Mouse (Mus musculus): ENCODE data around the gene Zbtb5. TPM values are rescaled to one million over a fixed set of nuclear protein-coding genes. Genes with fewer than 3 reads are reported as not detected.

The Zbtb5 gene
- total and polyA plus RNA-seq, 3 experiments, result 9.1 to 10.2 TPM; not detected in 1

DNA sequence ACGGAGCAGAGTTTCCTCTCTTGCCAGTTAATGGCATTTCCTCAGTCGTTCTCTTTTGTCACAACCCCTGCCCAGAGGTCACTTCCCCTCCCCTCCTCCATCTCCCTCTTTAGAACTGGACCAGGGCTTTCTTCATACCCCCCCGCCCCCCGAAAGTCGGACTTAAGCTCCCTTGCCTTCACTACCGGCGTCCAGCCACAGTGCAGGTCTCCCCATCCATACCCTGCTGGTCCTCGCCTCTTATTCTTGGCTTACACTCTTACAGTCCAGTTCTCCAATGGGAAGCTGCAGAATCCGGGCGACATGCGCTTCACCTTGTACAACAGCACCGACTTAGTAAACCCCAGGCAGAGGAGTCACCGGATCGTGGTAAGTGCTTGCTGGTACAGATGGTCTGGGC lies 6.8 kb upstream of the Zbtb5 start:
- peaks cover 0 to 23% of the 10 kb centered on the region in 2 experiments; a peak in 2 of 4 replicates for H3K36me3 ChIP-seq (ENCODE audit: control insufficient read depth in 1 of 2, insufficient read depth in 2 of 2, low read length in 2 of 2)
- H3K4me3 ChIP-seq (ENCODE audit: control insufficient read depth in 1 of 2, insufficient read depth in 1 of 2, low read depth in 2 of 2, low read length in 2 of 2), result peak overlapping the region; percentile 91 to 92
- no peak overlapping the region for H3K27ac ChIP-seq (ENCODE audit: control insufficient read depth, low read depth, low read length)
- no peaks in the 10 kb centered on the region for H3K27me3 ChIP-seq (ENCODE audit: control insufficient read depth in 1 of 2, insufficient read depth in 2 of 2, low read length in 2 of 2)
- DNase-seq (ENCODE audit: low read depth, low spot score), result peak; percentile 45
- H3K9me3 ChIP-seq (replicated peaks; ENCODE audit: insufficient read depth, low read length), result no peaks in the 10 kb centered on the region
- H3K4me1 ChIP-seq (ENCODE audit: control insufficient read depth in 1 of 2, insufficient read depth in 2 of 2, low read length in 2 of 2), result peaks cover under 1 to 28% of the 10 kb centered on the region in 2 experiments
- peak overlapping the region; percentile 81 for H3K9ac ChIP-seq (ENCODE audit: control insufficient read depth, low read depth, low read length, poor library complexity, severe bottlenecking)
- TF ChIP-seq MAX (IDR thresholded peaks at IDR 0.05; ENCODE audit: low read length), result no peak
- peaks cover 22% of the 10 kb centered on the region for H3K79me2 ChIP-seq (ENCODE audit: control insufficient read depth, insufficient read depth, low read length, poor library complexity)

DNA sequence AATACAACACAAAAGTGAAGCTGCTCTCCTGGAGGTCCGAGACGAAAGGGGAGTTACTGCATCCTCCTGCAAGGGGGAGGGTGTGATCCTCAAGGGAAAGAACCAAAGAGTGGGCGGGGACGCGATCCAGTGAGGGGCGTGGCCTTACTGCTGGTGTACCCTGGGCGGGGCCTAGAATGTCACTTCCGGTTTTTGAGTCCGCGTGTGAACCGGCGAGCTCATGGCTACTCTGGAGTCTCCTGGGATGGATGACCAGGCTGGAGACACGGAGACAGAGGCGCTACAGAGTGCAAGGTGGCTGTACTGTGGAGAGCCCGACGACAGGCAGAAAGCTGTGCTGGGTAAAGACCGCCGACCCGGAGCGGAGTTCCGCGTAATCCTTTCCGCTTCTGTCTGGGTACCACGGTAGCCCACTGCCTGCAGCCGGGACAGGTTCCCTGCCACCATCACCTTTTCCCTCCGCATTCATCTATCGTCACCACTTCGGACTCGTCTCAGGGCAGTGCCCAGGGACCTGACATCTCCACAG lies 6.3 kb upstream of the Zbtb5 start, which contains the start of gene Polr1e:
TSS of gene Polr1e (plus strand) at position 132 of the 529 bp plus-strand sequence.
- H3K27me3 ChIP-seq (ENCODE audit: control insufficient read depth in 1 of 2, insufficient read depth in 2 of 2, low read length in 2 of 2), result no peaks in the 10 kb centered on the region
- DNase-seq (ENCODE audit: low read depth, low spot score), result peak; percentile 97
- TF ChIP-seq BHLHE40 (IDR thresholded peaks at IDR 0.05; ENCODE audit: borderline replicate concordance, low read depth, low read length), result no peak
- no peak for TF ChIP-seq TAL1 (IDR thresholded peaks at IDR 0.05; ENCODE audit: low read length)
- peak; percentile 66 to 93; a peak in 3 of 4 replicates for TF ChIP-seq POLR2A (IDR thresholded peaks at IDR 0.05; ENCODE audit: control insufficient read depth in 1 of 2, insufficient read depth in 1 of 2, low read depth in 1 of 2, low read length in 2 of 2, poor library complexity in 1 of 2)
- TF ChIP-seq NELFE (IDR thresholded peaks at IDR 0.05; ENCODE audit: low read depth, low read length), result peak; percentile 91
- no peak for TF ChIP-seq MEF2A (IDR thresholded peaks at IDR 0.05; ENCODE audit: extremely low read depth, insufficient replicate concordance, low read depth, low read length, poor library complexity, severe bottlenecking)
- no peak for TF ChIP-seq ZKSCAN1 (IDR thresholded peaks at IDR 0.05; ENCODE audit: low read depth, low read length)
- no peak for TF ChIP-seq JUND (IDR thresholded peaks at IDR 0.05; ENCODE audit: low read depth, low read length)
- TF ChIP-seq POLR2AphosphoS2 (IDR thresholded peaks at IDR 0.05; ENCODE audit: low read length), result peak; percentile 79; the same call in 1 of the 2 replicates
- TF ChIP-seq HCFC1 (IDR thresholded peaks at IDR 0.05; ENCODE audit: low read depth, low read length), result peak; percentile 70
- no peak for TF ChIP-seq SMC3 (IDR thresholded peaks at IDR 0.05; ENCODE audit: low read depth, low read length)
- no peak for TF ChIP-seq KAT2A (conservative IDR thresholded peaks at IDR 0.05; ENCODE audit: low read depth, low read length)
- TF ChIP-seq USF2 (IDR thresholded peaks at IDR 0.05; ENCODE audit: borderline replicate concordance in 1 of 2, insufficient read depth in 1 of 2, low read depth in 1 of 2, low read length in 2 of 2), result no peak
- TF ChIP-seq SIN3A (IDR thresholded peaks at IDR 0.05; ENCODE audit: low read length), result peak; percentile 78; the same call in 1 of the 2 replicates
- TF ChIP-seq EP300 (IDR thresholded peaks at IDR 0.05; ENCODE audit: low read depth in 1 of 2, low read length in 2 of 2), result no peak
- TF ChIP-seq MYB (IDR thresholded peaks at IDR 0.05; ENCODE audit: low read depth, low read length), result no peak
- no peak for TF ChIP-seq MAFK (IDR thresholded peaks at IDR 0.05; ENCODE audit: borderline replicate concordance, low read depth, low read length)
- TF ChIP-seq TBP (IDR thresholded peaks at IDR 0.05; ENCODE audit: low read depth, low read length), result peak; percentile 75
- no peak for TF ChIP-seq MAZ (IDR thresholded peaks at IDR 0.05; ENCODE audit: low read depth, low read length)
- TF ChIP-seq ELF1 (IDR thresholded peaks at IDR 0.05; ENCODE audit: low read depth, low read length), result peak; percentile 82
- TF ChIP-seq CHD1 (IDR thresholded peaks at IDR 0.05; ENCODE audit: low read depth, low read length), result no peak
- no peak for TF ChIP-seq ZNF384 (IDR thresholded peaks at IDR 0.05; ENCODE audit: low read depth, low read length)
- no peak for TF ChIP-seq GATA1 (IDR thresholded peaks at IDR 0.05; ENCODE audit: low read depth, low read length)
- no peak for TF ChIP-seq CHD2 (IDR thresholded peaks at IDR 0.05; ENCODE audit: low read length)
- TF ChIP-seq UBTF (IDR thresholded peaks at IDR 0.05; ENCODE audit: borderline replicate concordance, insufficient read depth, low read depth, low read length), result no peak
- peak; percentile 35; the same call in 1 of the 2 replicates for TF ChIP-seq TCF12 (IDR thresholded peaks at IDR 0.05; ENCODE audit: low read depth, low read length)
- no peak for TF ChIP-seq RCOR1 (IDR thresholded peaks at IDR 0.05; ENCODE audit: low read depth, low read length)
- TF ChIP-seq USF1 (IDR thresholded peaks at IDR 0.05; ENCODE audit: low read depth, low read length), result no peak
- peak; percentile 57 for TF ChIP-seq MAX (IDR thresholded peaks at IDR 0.05; ENCODE audit: low read length)
- TF ChIP-seq GABPA (IDR thresholded peaks at IDR 0.05; ENCODE audit: low read depth, low read length), result no peak
- TF ChIP-seq ZC3H11A (IDR thresholded peaks at IDR 0.05; ENCODE audit: low read depth, low read length), result no peak
- no peak for TF ChIP-seq NRF1 (IDR thresholded peaks at IDR 0.05; ENCODE audit: insufficient read depth, low read depth, low read length, poor library complexity, severe bottlenecking)

More for the DNA sequence above, 6.3 kb upstream of the Zbtb5 start, which contains the start of gene Polr1e:
- Histone ChIP-seq H3K9me3 (replicated peaks; ENCODE audit: insufficient read depth, low read length) (no peaks in the 10 kb centered on the region), H3K36me3 (ENCODE audit: control insufficient read depth in 1 of 2, insufficient read depth in 2 of 2, low read length in 2 of 2) (peaks cover 0 to 27% of the 10 kb centered on the region in 2 experiments; a peak in 2 of 4 replicates), H3K4me1 (ENCODE audit: control insufficient read depth in 1 of 2, insufficient read depth in 2 of 2, low read length in 2 of 2) (peaks cover 4 to 32% of the 10 kb centered on the region in 2 experiments), H3K27ac (ENCODE audit: control insufficient read depth, low read depth, low read length) (peak within 1 kb of the TSS; percentile 29; the same call in 1 of the 2 replicates), H3K9ac (ENCODE audit: control insufficient read depth, low read depth, low read length, poor library complexity, severe bottlenecking) (peak within 1 kb of the TSS; percentile 81), H3K79me2 (ENCODE audit: control insufficient read depth, insufficient read depth, low read length, poor library complexity) (peaks cover 22% of the 10 kb centered on the region), H3K4me3 (ENCODE audit: control insufficient read depth in 1 of 2, insufficient read depth in 1 of 2, low read depth in 2 of 2, low read length in 2 of 2) (peak within 1 kb of the TSS; percentile 91 to 92)
